25 mouse cellular contexts compared by ENCODE assay signal in the genomic region with DNA sequence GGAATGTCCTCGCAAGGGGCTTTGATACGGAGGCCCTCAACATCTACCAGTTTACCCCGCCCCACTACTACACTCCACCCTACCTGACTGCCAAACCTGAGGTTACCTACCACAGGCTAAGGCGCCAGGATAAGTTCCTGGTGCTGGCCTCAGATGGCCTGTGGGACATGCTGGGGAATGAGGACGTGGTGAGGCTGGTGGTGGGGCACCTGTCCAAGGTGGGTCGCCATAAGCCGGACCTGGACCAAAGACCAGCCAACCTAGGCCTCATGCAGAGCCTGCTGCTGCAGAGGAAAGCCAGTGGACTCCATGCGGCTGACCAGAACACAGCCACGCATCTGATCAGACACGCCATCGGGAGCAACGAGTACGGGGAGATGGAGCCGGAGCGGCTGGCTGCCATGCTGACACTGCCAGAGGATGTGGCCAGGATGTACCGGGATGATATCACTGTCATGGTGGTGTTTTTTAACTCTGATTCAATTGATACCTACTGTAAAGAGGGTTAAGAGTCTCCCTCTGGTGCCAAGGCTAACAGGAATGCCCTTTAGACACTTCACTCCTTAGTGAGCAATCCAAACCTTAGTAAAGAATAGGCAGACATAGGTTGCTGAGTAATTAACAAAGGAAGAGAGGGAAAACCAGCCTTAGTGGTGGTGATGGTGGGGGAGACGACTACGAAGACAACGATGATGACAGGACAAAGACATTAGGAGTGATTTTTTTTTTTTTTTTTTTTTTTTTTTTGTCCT. TPM values are rescaled to one million over a fixed set of nuclear protein-coding genes. Genes with fewer than 3 reads are reported as not detected.
DNase-seq lines count a peak whose midpoint lies in the region; ATAC-seq and TF ChIP-seq lines count a peak whose summit lies in the region.
"Had no signal": no experiment of that assay in that cellular context is flagged by ENCODE, and none has a peak within 500 bp of the region (broad histone marks: within the 10 kb centered on the region; RNA-seq: fewer than 3 reads in every experiment).

No protein-coding gene starts in this region.

- H3K9me3 ChIP-seq in hindbrain, embryonic 13.5 days: no peaks in the 10 kb centered on the region
- no peaks in the 10 kb centered on the region for H3K9me3 ChIP-seq in hindbrain, embryonic 11.5 days (ENCODE audit: control insufficient read depth, low read length)
- no peaks in the 10 kb centered on the region for H3K9me3 ChIP-seq in E14TG2a.4 (ENCODE audit: low read length)
- H3K9me3 ChIP-seq: embryonic facial prominence, embryonic 12.5 days; embryonic facial prominence, embryonic 15.5 days; forebrain, embryonic 13.5 days; hindbrain, embryonic 10.5 days; hindbrain, embryonic 15.5 days had no signal

- peaks cover 15% of the 10 kb centered on the region for H3K4me1 ChIP-seq in hindbrain, embryonic 13.5 days (replicated peaks)
- no peaks in the 10 kb centered on the region for H3K4me1 ChIP-seq in hindbrain, embryonic 11.5 days (replicated peaks; ENCODE audit: control insufficient read depth, insufficient read depth, low read length)
- H3K4me1 ChIP-seq in E14TG2a.4 (replicated peaks; ENCODE audit: low read depth, low read length): peaks cover 55% of the 10 kb centered on the region
- H3K4me1 ChIP-seq in small intestine, adult 2 months (ENCODE audit: control insufficient read depth, insufficient read depth, insufficient read length, low read length): peaks cover 15% of the 10 kb centered on the region

- DNase-seq in adrenal gland, adult (ENCODE audit: inconsistent age in 2 of 2, low spot score in 1 of 2): peak; percentile 20 to 52
- DNase-seq in adrenal gland, postnatal 36 days: no peak
- DNase-seq in hindbrain, embryonic 11.5 days (ENCODE audit: low spot score): no peak
- DNase-seq: adrenal gland, postnatal 10 days; cerebellum, adult 11 months; cerebellum, adult 2 months; cerebellum, adult 9-11 months; cerebellum, postnatal 25 days; gastrocnemius, postnatal 10 days; gastrocnemius, postnatal 36 days; heart, postnatal 36 days had no signal

- no peak overlapping the region for H3K4me2 ChIP-seq in hindbrain, embryonic 13.5 days
- H3K4me2 ChIP-seq in hindbrain, embryonic 11.5 days (replicated peaks; ENCODE audit: low read depth, low read length): no peak overlapping the region
- H3K4me2 ChIP-seq: embryonic facial prominence, embryonic 12.5 days; embryonic facial prominence, embryonic 15.5 days; forebrain, embryonic 13.5 days; heart, embryonic 11.5 days; hindbrain, embryonic 15.5 days had no signal

- H3K4me3 ChIP-seq in hindbrain, embryonic 13.5 days: no peak overlapping the region
- H3K4me3 ChIP-seq in hindbrain, embryonic 11.5 days (ENCODE audit: low read depth, low read length): no peak overlapping the region
- H3K4me3 ChIP-seq in E14TG2a.4 (replicated peaks; ENCODE audit: low read length): 0 out of 2 replicates have a peak overlapping the region, but pooled peaks have one; percentile 7
- no peak overlapping the region for H3K4me3 ChIP-seq in small intestine, adult 2 months (ENCODE audit: low read depth, low read length)
- H3K4me3 ChIP-seq: embryonic facial prominence, embryonic 12.5 days; embryonic facial prominence, embryonic 15.5 days; forebrain, embryonic 13.5 days; hindbrain, embryonic 10.5 days; hindbrain, embryonic 15.5 days had no signal

- H3K36me3 ChIP-seq in hindbrain, embryonic 13.5 days: peaks cover 31% of the 10 kb centered on the region
- 0 out of 2 replicates have a peak, but pooled peaks cover 5% of the 10 kb centered on the region for H3K36me3 ChIP-seq in hindbrain, embryonic 11.5 days (ENCODE audit: control insufficient read depth, insufficient read depth, low read length)
- H3K36me3 ChIP-seq in E14TG2a.4 (ENCODE audit: insufficient read depth, low read length): peaks cover 47% of the 10 kb centered on the region
- peaks cover 36% of the 10 kb centered on the region for H3K36me3 ChIP-seq in small intestine, adult 2 months (ENCODE audit: control insufficient read depth, insufficient read depth, low read length)

- peak overlapping the region; percentile 36; the same call in 1 of the 2 replicates for H3K9ac ChIP-seq in hindbrain, embryonic 13.5 days
- H3K9ac ChIP-seq in hindbrain, embryonic 11.5 days (ENCODE audit: low read depth, low read length): no peak overlapping the region
- H3K9ac ChIP-seq: embryonic facial prominence, embryonic 12.5 days; embryonic facial prominence, embryonic 15.5 days; forebrain, embryonic 13.5 days; hindbrain, embryonic 15.5 days had no signal

- ATAC-seq in hindbrain, embryonic 13.5 days (ENCODE audit: low FRiP score): no peak
- ATAC-seq in hindbrain, embryonic 11.5 days (ENCODE audit: low FRiP score): no peak
- no peak for ATAC-seq in monocyte, adult 5-6 weeks (replicated peaks; ENCODE audit: insufficient number of reproducible peaks, low FRiP score, low TSS enrichment, poor library complexity, severe bottlenecking)
- ATAC-seq: activated CD4-positive, CD25-positive, alpha-beta regulatory T cell, adult 4 months; forebrain, embryonic 13.5 days; forebrain, embryonic 16.5 days had no signal

- 93% methylated on average over 19 of the region's 19 CpGs for WGBS in hindbrain, embryonic 13.5 days
- 92% methylated on average over 19 of the region's 19 CpGs for WGBS in hindbrain, embryonic 11.5 days
- WGBS in small intestine, adult 2 months: 94% methylated on average over 19 of the region's 19 CpGs

- no peak for TF ChIP-seq CTCF in E14TG2a.4 (conservative IDR thresholded peaks at IDR 0.05; ENCODE audit: low read length)
- no peak for TF ChIP-seq CTCF in small intestine, adult 2 months (IDR thresholded peaks at IDR 0.05; ENCODE audit: extremely low read depth, insufficient read length, insufficient replicate concordance, low read depth, low read length)

- no peaks in the 10 kb centered on the region for H3K27me3 ChIP-seq in hindbrain, embryonic 13.5 days
- H3K27me3 ChIP-seq in hindbrain, embryonic 11.5 days (ENCODE audit: control insufficient read depth, insufficient read depth, low read length): no peaks in the 10 kb centered on the region
- peaks cover 5% of the 10 kb centered on the region; the same call in 1 of the 2 replicates for H3K27me3 ChIP-seq in E14TG2a.4 (ENCODE audit: insufficient read depth, low read length)
- H3K27me3 ChIP-seq in small intestine, adult 2 months (ENCODE audit: control insufficient read depth, insufficient read depth, low read length): no peaks in the 10 kb centered on the region
- H3K27me3 ChIP-seq: embryonic facial prominence, embryonic 12.5 days; embryonic facial prominence, embryonic 15.5 days; forebrain, embryonic 13.5 days; hindbrain, embryonic 15.5 days had no signal

- H3K27ac ChIP-seq in hindbrain, embryonic 13.5 days: no peak overlapping the region
- no peak overlapping the region for H3K27ac ChIP-seq in hindbrain, embryonic 11.5 days (ENCODE audit: low read depth, low read length)
- no peak overlapping the region for H3K27ac ChIP-seq in small intestine, adult 2 months (ENCODE audit: insufficient read depth, low read depth, low read length)
- H3K27ac ChIP-seq: embryonic facial prominence, embryonic 12.5 days; embryonic facial prominence, embryonic 15.5 days; forebrain, embryonic 13.5 days; hindbrain, embryonic 10.5 days; hindbrain, embryonic 15.5 days had no signal

- TF ChIP-seq POLR2A in small intestine, adult 2 months (IDR thresholded peaks at IDR 0.05; ENCODE audit: low read depth, low read length): 0 out of 2 replicates have a peak, but pooled peaks have one; percentile 18

RNA-seq across cellular contexts. Expression of a gene that starts 3.5 kb away (rescaled TPM):
- total RNA-seq in adrenal gland, postnatal 36 days (2021): 10 to 100 TPM; 30.4 to 33.0 TPM
- polyA plus RNA-seq in hindbrain, embryonic 13.5 days (2015; fragmentation: Nextera tagmentation; extraction: Ambion mirVana): 16.7 and 17.6 TPM in 2 replicates
- 14.4 and 17.1 TPM in 2 replicates for polyA plus RNA-seq in hindbrain, embryonic 11.5 days (2014; fragmentation: Nextera tagmentation; extraction: Ambion mirVana)
- 1.9 and 5.8 TPM in 2 replicates for polyA plus RNA-seq in small intestine, adult 2 months (2012; rRNA removed)
- 3.4 to 6.1 TPM (median 5.0 TPM) in 3 replicates for total RNA-seq in monocyte, adult 5-6 weeks (2017)

RNA-seq across cellular contexts. Expression of a gene that starts 29.4 kb away (rescaled TPM):
- not detected for total RNA-seq in adrenal gland, postnatal 36 days (2021)
- not detected in 2 replicates for polyA plus RNA-seq in hindbrain, embryonic 13.5 days (2015; fragmentation: Nextera tagmentation; extraction: Ambion mirVana)
- polyA plus RNA-seq in hindbrain, embryonic 11.5 days (2014; fragmentation: Nextera tagmentation; extraction: Ambion mirVana): not detected in 2 replicates
- polyA plus RNA-seq in small intestine, adult 2 months (2012; rRNA removed): not detected in 2 replicates
- not detected in 3 replicates for total RNA-seq in monocyte, adult 5-6 weeks (2017)
- total RNA-seq: common myeloid progenitor, adult 5-6 weeks; gastrocnemius, postnatal 36 days; granulocyte monocyte progenitor cell, adult 5-6 weeks had no signal
- polyA plus RNA-seq: activated CD4-positive, CD25-positive, alpha-beta regulatory T cell, adult 4 months; cerebellum, adult 2 months; embryonic facial prominence, embryonic 12.5 days; forebrain, embryonic 13.5 days; forebrain, embryonic 16.5 days; hindbrain, embryonic 10.5 days; hindbrain, embryonic 15.5 days had no signal

RNA-seq across cellular contexts. Expression of a gene that starts 36.3 kb away (rescaled TPM):
- 10 to 100 TPM in 1 of 2 experiments, 1 to 10 TPM in 1; 3.4 to 14.0 TPM for total RNA-seq in adrenal gland, postnatal 36 days (2021)
- polyA plus RNA-seq in hindbrain, embryonic 13.5 days (2015; fragmentation: Nextera tagmentation; extraction: Ambion mirVana): 3.1 and 4.0 TPM in 2 replicates
- 1.7 and 2.1 TPM in 2 replicates for polyA plus RNA-seq in hindbrain, embryonic 11.5 days (2014; fragmentation: Nextera tagmentation; extraction: Ambion mirVana)
- polyA plus RNA-seq in small intestine, adult 2 months (2012; rRNA removed): 4.7 and 5.2 TPM in 2 replicates
- 12.6 to 19.0 TPM (median 14.8 TPM) in 3 replicates for total RNA-seq in monocyte, adult 5-6 weeks (2017)

RNA-seq across cellular contexts. Expression of a gene that starts 47.0 kb away (rescaled TPM):
- total RNA-seq in adrenal gland, postnatal 36 days (2021): 10 to 100 TPM; 46.1 to 51.1 TPM
- 131 and 134 TPM in 2 replicates for polyA plus RNA-seq in hindbrain, embryonic 13.5 days (2015; fragmentation: Nextera tagmentation; extraction: Ambion mirVana)
- polyA plus RNA-seq in hindbrain, embryonic 11.5 days (2014; fragmentation: Nextera tagmentation; extraction: Ambion mirVana): 99.6 and 103 TPM in 2 replicates
- polyA plus RNA-seq in small intestine, adult 2 months (2012; rRNA removed): 35.2 and 56.7 TPM in 2 replicates
- total RNA-seq in monocyte, adult 5-6 weeks (2017): 20.6 to 41.4 TPM (median 36.8 TPM) in 3 replicates

Comparison
In these comparisons a context has a peak if more than half of its experiments do, and no peak if none do; other contexts are left out.
1. DNase-seq: peak in adrenal gland, adult (2 of 2); none in adrenal gland, postnatal 36 days (0 of 2) and hindbrain, embryonic 11.5 days (single experiment).